Mouse (Mus musculus) left cerebral cortex, adult 11 months (tissue): ENCODE measurements around the gene Sigmar1.
"Not testable (repeated sequence)": the region's sequence is repeated elsewhere in the genome, so short reads cannot be mapped to it uniquely, and the experiment has no call there.

Experiments
- DNase-seq: peaks from one replicate; pipeline ENCODE4 v3.0.0; 2022; ENCODE audit warnings: low spot score

Sigmar1 gene

DNA sequence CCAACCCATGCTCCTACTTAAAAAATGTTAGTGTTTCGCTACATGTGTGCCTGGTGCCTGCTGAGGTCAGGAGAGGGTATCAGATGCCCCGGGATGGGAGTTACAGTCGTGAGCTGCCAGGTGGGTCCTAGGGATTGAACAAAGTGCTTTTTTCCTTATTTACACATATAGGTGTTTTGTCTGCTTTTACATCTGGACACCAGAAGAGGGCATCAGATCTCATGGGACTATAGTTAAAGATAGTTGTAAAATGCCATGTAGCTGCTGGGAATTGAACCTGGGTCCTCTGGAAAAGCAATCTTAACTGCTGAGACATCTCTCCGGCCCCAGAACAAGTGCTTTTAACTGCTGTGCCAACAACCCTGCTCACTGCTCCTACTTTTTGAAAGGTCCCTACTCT lies 45.7 kb downstream of the Sigmar1 start:
- DNase-seq, result no peak

DNA sequence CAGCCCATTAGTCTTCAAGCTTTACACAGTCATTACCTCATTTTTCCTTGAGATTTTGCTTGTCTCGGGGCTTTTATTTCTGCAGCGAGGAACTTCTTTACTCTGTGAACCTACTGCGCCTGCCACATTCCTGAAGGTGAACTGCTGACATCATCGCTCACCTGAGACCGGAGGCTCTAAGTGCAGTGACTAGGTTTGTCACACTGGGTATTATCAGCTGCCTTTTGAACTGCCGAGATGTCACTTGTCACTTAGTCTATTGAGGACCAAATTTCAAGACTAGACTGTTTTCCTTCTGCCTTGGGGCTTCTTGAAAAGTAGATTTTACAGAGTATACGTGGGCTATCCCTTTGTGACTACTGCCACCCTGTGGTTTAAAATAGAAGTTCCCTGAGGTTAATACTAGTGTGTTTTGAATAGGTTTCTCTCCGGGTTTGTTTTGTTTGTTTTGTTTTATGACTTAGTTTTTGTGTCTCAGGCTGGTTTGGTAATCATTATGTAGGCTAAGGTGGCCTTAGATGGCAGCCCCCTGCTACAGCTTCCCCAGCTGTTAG lies 47.7 kb downstream of the Sigmar1 start:
- no peak for DNase-seq

GRCm38 (mm10) chr4:41707011-41707535 lies 48.9 kb downstream of the Sigmar1 start:
- DNase-seq, result peak; percentile 79

GRCm38 (mm10) chr4:41705922-41706754 lies 49.8 kb downstream of the Sigmar1 start:
- no peak for DNase-seq

- DNase-seq, result no peak
These were observed 51.3 kb downstream of the Sigmar1 start for GRCm38 (mm10) chr4:41704651-41705050.

GRCm38 (mm10) chr4:41702226-41702625 lies 53.7 kb downstream of the Sigmar1 start:
- not testable (repeated sequence) for DNase-seq

- DNase-seq, result not testable (repeated sequence)
These were observed 55.7 kb downstream of the Sigmar1 start for GRCm38 (mm10) chr4:41700224-41700623.

GRCm38 (mm10) chr4:41699783-41700182 lies 56.2 kb downstream of the Sigmar1 start, which contains the start of gene Il11ra1:
Gene Il11ra1 (plus strand): TSS chr4:41699989.
- not testable (repeated sequence) for DNase-seq

- not testable (repeated sequence) for DNase-seq
These were observed 57.4 kb downstream of the Sigmar1 start for GRCm38 (mm10) chr4:41698421-41699016.

DNA sequence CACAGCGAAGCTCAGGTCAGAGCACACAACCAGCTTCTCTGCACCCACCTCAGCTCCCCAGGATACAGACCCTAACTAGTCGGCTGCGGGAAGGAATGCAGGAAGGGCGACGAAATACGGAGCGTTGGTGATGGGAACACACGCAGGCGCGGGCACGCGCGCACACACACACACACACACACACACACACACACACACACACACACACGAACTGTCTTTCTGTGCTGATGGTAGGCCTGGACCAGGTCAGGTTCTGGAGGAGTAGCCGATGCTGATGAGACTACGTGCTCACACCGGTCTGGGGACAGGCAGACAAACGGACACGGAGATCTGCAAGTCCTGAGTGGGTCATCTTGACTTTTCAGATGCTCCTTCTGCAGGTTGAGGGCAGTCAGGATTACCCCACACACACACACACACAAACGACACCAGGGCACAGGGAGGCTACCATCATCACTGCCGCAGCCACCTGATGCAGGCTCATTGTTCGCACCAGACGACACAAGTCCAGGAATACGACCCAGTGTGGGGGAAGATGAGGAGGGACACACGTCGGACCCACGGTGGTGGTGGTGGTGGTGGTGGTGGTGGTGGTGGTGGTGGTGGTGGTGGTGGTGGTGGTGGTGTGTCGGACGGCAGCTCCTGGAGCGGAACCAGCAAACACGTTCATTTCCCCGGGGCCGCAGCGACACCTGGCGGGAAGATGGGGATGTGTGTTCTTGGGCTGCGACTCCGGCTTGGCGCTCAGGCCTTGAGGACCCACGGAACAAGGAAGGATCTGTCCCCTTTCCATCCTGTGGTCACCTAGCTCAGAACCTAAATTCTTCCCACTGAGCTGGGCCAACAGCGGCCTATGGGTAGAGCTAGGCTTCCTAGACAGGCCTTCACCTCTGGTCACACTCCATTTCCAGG lies 58.8 kb downstream of the Sigmar1 start, which contains the start of gene Cntfr:
Cntfr (minus strand) TSS at position 160 of the 912 bp plus-strand sequence.
- peak; percentile 70 for DNase-seq

DNA sequence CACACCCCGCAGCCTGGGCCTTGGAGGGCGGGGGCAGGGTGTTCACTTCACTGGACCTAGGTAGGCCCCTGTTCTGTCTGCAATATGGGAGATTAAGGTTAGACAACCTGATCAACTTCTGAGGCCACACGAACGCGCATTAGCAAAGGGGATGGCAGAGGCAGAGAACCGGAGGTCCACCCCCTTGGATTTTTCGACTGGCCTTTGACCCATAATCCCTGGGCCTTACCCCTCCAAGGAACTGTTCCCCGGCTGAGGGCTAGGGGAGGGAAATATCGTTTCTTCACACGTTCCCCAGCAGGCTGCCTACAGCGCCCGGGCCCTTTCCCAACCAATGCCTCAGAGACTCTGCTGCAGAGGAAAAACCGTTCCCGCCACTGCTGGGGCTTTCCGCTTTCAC lies 59.5 kb downstream of the Sigmar1 start:
- not testable (repeated sequence) for DNase-seq

DNA sequence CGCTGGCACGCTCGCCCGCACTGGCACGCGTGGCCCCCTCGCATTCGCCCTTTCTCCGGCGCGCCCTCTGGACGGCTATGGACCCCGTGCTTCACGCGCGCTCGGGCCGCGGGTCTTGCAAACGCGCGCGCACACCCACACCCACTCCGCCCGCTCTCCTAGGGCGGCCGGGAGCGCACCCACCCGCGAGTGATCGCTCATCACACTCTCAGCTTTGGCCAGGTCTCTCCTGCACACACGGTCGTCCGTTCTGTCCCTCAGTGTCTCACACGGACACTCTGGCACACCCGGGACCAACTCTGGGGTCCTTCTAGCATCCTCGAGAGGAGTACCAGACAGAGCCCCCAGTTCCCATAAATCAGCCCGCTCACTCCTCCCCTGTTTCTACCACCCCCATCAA lies 60.2 kb downstream of the Sigmar1 start:
- DNase-seq, result not testable (repeated sequence)

DNA sequence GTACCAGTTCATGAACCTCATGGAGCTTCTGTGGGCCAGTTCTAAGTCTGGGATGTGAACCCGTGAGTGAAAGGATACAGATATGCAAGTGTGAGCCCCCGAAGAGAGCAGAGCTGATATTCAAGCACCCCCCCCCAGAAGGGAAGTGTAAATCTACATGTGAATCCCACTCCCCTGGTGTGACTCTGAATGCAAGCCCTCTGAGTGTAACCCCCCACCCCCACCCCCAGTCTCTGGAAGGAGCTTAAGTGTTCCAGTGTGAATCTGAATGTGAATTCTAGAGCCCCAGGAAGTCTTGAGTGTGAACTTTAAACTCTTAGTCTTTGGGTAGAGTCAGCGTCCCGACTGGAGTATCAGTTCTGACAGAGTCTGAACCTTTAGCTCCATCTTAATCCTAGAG lies 62.4 kb downstream of the Sigmar1 start:
- DNase-seq, result not testable (repeated sequence)

- DNase-seq, result not testable (repeated sequence)
These were observed 65.9 kb downstream of the Sigmar1 start for GRCm38 (mm10) chr4:41690014-41690413.

GRCm38 (mm10) chr4:41688562-41688961 lies 67.4 kb downstream of the Sigmar1 start:
- not testable (repeated sequence) for DNase-seq
